Mouse (Mus musculus) stomach, postnatal 0 days (tissue): ENCODE results near the gene Btd.

Source experiments
- CTCF ChIP-seq: IDR thresholded peaks from 2 replicates; pipeline ENCODE4 v1.5.1; 2016; ENCODE audit warnings: antibody characterized with exemption, low read depth, mild to moderate bottlenecking, moderate library complexity
- EP300 ChIP-seq: optimal IDR thresholded peaks from 2 replicates; pipeline ENCODE3; 2016; ENCODE audit warnings: antibody characterized with exemption

DNA sequence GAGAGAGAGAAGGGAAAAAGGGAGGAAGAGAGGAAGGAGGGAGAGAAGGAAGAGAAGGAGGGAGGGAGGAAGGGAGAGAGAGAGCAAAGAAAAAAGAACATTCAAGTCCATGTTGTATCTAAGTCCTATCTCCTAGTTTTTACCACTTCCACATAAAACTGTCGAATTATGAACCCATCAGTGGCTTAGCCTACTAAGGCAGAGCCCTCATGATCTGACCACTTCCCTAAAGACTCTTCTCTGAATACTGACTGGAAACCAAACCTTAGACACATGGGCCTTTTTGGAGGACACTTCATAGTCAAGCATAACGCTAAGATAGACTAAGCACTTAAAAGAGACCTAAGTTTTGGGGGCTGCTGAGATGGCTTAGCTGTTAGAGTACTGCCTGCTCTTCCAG is 47.8 kb upstream of the Btd start:
- TF ChIP-seq EP300 (no peak), CTCF (no peak)
